ENCODE assay signal across 10 mouse cellular contexts in the genomic region with DNA sequence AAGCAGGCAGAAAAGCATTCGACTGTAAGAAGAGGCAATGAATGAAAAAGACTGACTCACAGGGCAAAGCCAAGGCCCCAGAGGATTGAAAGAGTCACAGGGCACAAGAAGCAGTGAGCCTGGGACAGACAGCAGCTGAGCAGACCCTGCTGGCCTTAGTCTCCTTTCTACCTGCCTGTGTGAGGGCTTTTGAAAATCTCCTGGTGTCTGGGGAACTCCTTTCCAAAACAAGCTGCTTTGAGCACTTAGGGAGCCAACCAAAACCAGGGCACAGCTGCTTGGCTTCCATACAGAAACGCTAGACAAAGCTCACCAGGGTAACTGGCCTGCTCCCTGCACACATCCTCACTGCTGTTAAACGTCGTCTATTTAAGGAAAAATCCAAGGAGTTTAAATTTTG.
A peak's percentile ranks its signal among the peaks of the same experiment; 100 is the strongest.
DNase-seq lines count a peak whose midpoint lies in the region; ATAC-seq lines count a peak whose summit lies in the region.
"Had no signal": no experiment of that assay in that cellular context is flagged by ENCODE, and none has a peak within 500 bp of the region (broad histone marks: within the 10 kb centered on the region; RNA-seq: fewer than 3 reads in every experiment).

No protein-coding gene starts in this region.

- H3K4me2 ChIP-seq in hindbrain, embryonic 13.5 days = no peak overlapping the region
- H3K4me2 ChIP-seq in neural tube, embryonic 14.5 days (ENCODE audit: low read depth, low read length) = no peak overlapping the region
- H3K4me2 ChIP-seq: lung, embryonic 14.5 days had no signal

- no peaks in the 10 kb centered on the region for H3K27me3 ChIP-seq in hindbrain, embryonic 13.5 days
- H3K27me3 ChIP-seq in neural tube, embryonic 14.5 days (ENCODE audit: control insufficient read depth, insufficient read depth, low read length) = no peaks in the 10 kb centered on the region

- WGBS in hindbrain, embryonic 13.5 days = 18% methylated on average over 4 of the region's 4 CpGs
- 14% methylated on average over 4 of the region's 4 CpGs for WGBS in neural tube, embryonic 14.5 days

- H3K9ac ChIP-seq in hindbrain, embryonic 13.5 days = 0 out of 2 replicates have a peak overlapping the region, but pooled peaks have one; percentile 3
- H3K9ac ChIP-seq in neural tube, embryonic 14.5 days (replicated peaks; ENCODE audit: low read depth, low read length) = no peak overlapping the region
- H3K9ac ChIP-seq: lung, embryonic 14.5 days had no signal

- peaks cover 6% of the 10 kb centered on the region; the same call in 1 of the 2 replicates for H3K36me3 ChIP-seq in hindbrain, embryonic 13.5 days
- H3K36me3 ChIP-seq in neural tube, embryonic 14.5 days (ENCODE audit: control insufficient read depth, insufficient read depth, low read length) = no peaks in the 10 kb centered on the region

- ATAC-seq in hindbrain, embryonic 13.5 days (ENCODE audit: low FRiP score) = peak; percentile 26; the same call in 1 of the 2 replicates
- ATAC-seq in neural tube, embryonic 14.5 days (ENCODE audit: low read depth) = 0 out of 2 replicates have a peak, but pooled peaks have one; percentile 47
- no peak for ATAC-seq in granulocyte monocyte progenitor cell, adult 5-6 weeks (replicated peaks; ENCODE audit: poor library complexity, severe bottlenecking)

- peak; percentile 23 for DNase-seq in layer of hippocampus, adult 11-12 months (ENCODE audit: low spot score)
- no peak for DNase-seq in layer of hippocampus, adult 18-20 months (ENCODE audit: low spot score in 2 of 2)
- DNase-seq in cerebellum, postnatal 10 days = peak; percentile 67 to 68
- no peak for DNase-seq in urinary bladder, postnatal 14 days (ENCODE audit: low spot score)
- DNase-seq in thymus, postnatal 36 days = no peak
- DNase-seq: gastrocnemius, postnatal 36 days; lung, embryonic 14.5 days had no signal

- H3K4me1 ChIP-seq in hindbrain, embryonic 13.5 days (replicated peaks) = peaks cover 54% of the 10 kb centered on the region
- peaks cover 26% of the 10 kb centered on the region for H3K4me1 ChIP-seq in neural tube, embryonic 14.5 days (ENCODE audit: control insufficient read depth, insufficient read depth, low read length)

- no peak overlapping the region for H3K4me3 ChIP-seq in hindbrain, embryonic 13.5 days
- no peak overlapping the region for H3K4me3 ChIP-seq in neural tube, embryonic 14.5 days (ENCODE audit: low read depth, low read length)

- no peaks in the 10 kb centered on the region for H3K9me3 ChIP-seq in hindbrain, embryonic 13.5 days
- no peaks in the 10 kb centered on the region for H3K9me3 ChIP-seq in neural tube, embryonic 14.5 days (ENCODE audit: control insufficient read depth, low read length)

- peak overlapping the region; percentile 88 for H3K27ac ChIP-seq in hindbrain, embryonic 13.5 days
- H3K27ac ChIP-seq in neural tube, embryonic 14.5 days (ENCODE audit: low read depth, low read length) = peak overlapping the region; percentile 72

Comparison
In these comparisons a context has a peak if more than half of its experiments do, and no peak if none do; other contexts are left out.
1. DNase-seq: peak in layer of hippocampus, adult 11-12 months (single experiment) and cerebellum, postnatal 10 days (2 of 2); none in layer of hippocampus, adult 18-20 months (0 of 2), urinary bladder, postnatal 14 days (single experiment) and thymus, postnatal 36 days (0 of 2).